Mouse (Mus musculus) liver, embryonic 16.5 days (tissue): ENCODE measurements around the gene Hes6. TPM values are rescaled to one million over a fixed set of nuclear protein-coding genes. Genes with fewer than 3 reads are reported as not detected.
A peak's percentile ranks its signal among the peaks of the same experiment; 100 is the strongest.

Source experiments
- ATAC-seq: fragments of 200-750 bp; cut with Nextera tagmentation; 2 replicates; pipeline ENCODE4 v1.8.0; 2017; ENCODE audit warnings: low read depth, mild to moderate bottlenecking, moderate number of reproducible peaks, moderate library complexity
- H3K27ac ChIP-seq: fragments of 300-500 bp; sonication (generic); 2 replicates; pipeline ENCODE4 v1.5.1; 2014; ENCODE audit warnings: mild to moderate bottlenecking, low read length
- H3K27me3 ChIP-seq: fragments of 300-500 bp; sonication (generic); 2 replicates; pipeline ENCODE4 v1.6.1; 2014; ENCODE audit warnings: low read depth, low read length, mixed read lengths; ENCODE audit not compliant: control insufficient read depth, insufficient read depth
- H3K36me3 ChIP-seq: fragments of 300-500 bp; sonication (generic); 2 replicates; pipeline ENCODE4 v1.6.1; 2014; ENCODE audit warnings: mild to moderate bottlenecking; ENCODE audit not compliant: control insufficient read depth, insufficient read depth
- H3K4me1 ChIP-seq: fragments of 300-500 bp; sonication (generic); 2 replicates; pipeline ENCODE4 v1.6.1; 2014; ENCODE audit warnings: low read depth, low read length, mixed read lengths; ENCODE audit not compliant: control insufficient read depth
- H3K4me2 ChIP-seq: fragments of 300-500 bp; sonication (generic); 2 replicates; pipeline ENCODE4 v1.6.1; 2014; ENCODE audit warnings: low read depth, low read length, mixed read lengths
- H3K4me3 ChIP-seq: fragments of 300-500 bp; sonication (generic); 2 replicates; pipeline ENCODE4 v1.5.1; 2014; ENCODE audit warnings: low read depth, mild to moderate bottlenecking, low read length
- H3K9ac ChIP-seq: fragments of 300-500 bp; sonication (generic); 2 replicates; pipeline ENCODE4 v1.6.1; 2014; ENCODE audit warnings: low read depth, low read length
- H3K9me3 ChIP-seq: fragments of 300-500 bp; sonication (generic); replicated peaks from 2 replicates; pipeline ENCODE4 v1.6.1; 2016; ENCODE audit warnings: low read length; ENCODE audit not compliant: control insufficient read depth
- WGBS: fragments of 180-500 bp; shearing (Covaris S2); extraction: QIAGEN DNeasy Blood & Tissue Kit; methylation state at CpG from one replicate; pipeline ENCODE4 v1.1.7; 2014; ENCODE audit not compliant: insufficient replicate concordance; 5-methylcytosine and 5-hydroxymethylcytosine counted together
- polyA plus RNA-seq: library from polyadenylated mRNA; unstranded; fragments of >200 nt; fragmentation: Nextera tagmentation; extraction: Ambion mirVana; gene quantifications from 2 replicates; pipeline ENCODE4 v1.2.1, GENCODE M21; 2015

Hes6 gene
- polyA plus RNA-seq, 1 experiment from 2014 or later = 19.7 TPM

GRCm38 (mm10) chr1:91456301-91456801 is 42.5 kb upstream of the Hes6 start:
- H3K9me3 ChIP-seq = no peaks in the 10 kb centered on the region
- peak overlapping the region; percentile 53 for H3K4me2 ChIP-seq
- H3K27ac ChIP-seq = peak overlapping the region; percentile 90
- H3K4me1 ChIP-seq = peaks cover 62% of the 10 kb centered on the region
- H3K36me3 ChIP-seq = no peaks in the 10 kb centered on the region
- ATAC-seq = no peak
- H3K27me3 ChIP-seq = no peaks in the 10 kb centered on the region
- WGBS = 32% methylated on average over 11 of the region's 11 CpGs
- H3K9ac ChIP-seq = peak overlapping the region; percentile 32
- peak overlapping the region; percentile 7; the same call in 1 of the 2 replicates for H3K4me3 ChIP-seq

- 60% methylated on average over 7 of the region's 7 CpGs for WGBS
- H3K4me1 ChIP-seq = peaks cover 62% of the 10 kb centered on the region
These were observed 41.9 kb upstream of the Hes6 start for GRCm38 (mm10) chr1:91455661-91456161.

GRCm38 (mm10) chr1:91454927-91455326 is 41.1 kb upstream of the Hes6 start:
- no peaks in the 10 kb centered on the region for H3K9me3 ChIP-seq
- WGBS = 59% methylated on average over 3 of the region's 3 CpGs
- H3K9ac ChIP-seq = no peak overlapping the region; the same call in 1 of the 2 replicates
- H3K27ac ChIP-seq = peak overlapping the region; percentile 90
- no peaks in the 10 kb centered on the region for H3K27me3 ChIP-seq
- peak overlapping the region; percentile 53; the same call in 1 of the 2 replicates for H3K4me2 ChIP-seq
- ATAC-seq = no peak
- no peaks in the 10 kb centered on the region for H3K36me3 ChIP-seq
- peaks cover 56% of the 10 kb centered on the region for H3K4me1 ChIP-seq
- no peak overlapping the region for H3K4me3 ChIP-seq

More at GRCm38 (mm10) chr1:91455661-91456161, 41.9 kb upstream of the Hes6 start:
- peak overlapping the region; percentile 90 for H3K27ac ChIP-seq
- H3K4me2 ChIP-seq = peak overlapping the region; percentile 53
- H3K9ac ChIP-seq = peak overlapping the region; percentile 32; the same call in 1 of the 2 replicates
- H3K4me3 ChIP-seq = no peak overlapping the region
- no peaks in the 10 kb centered on the region for H3K27me3 ChIP-seq
- H3K9me3 ChIP-seq = no peaks in the 10 kb centered on the region
- peak; percentile 4; the same call in 1 of the 2 replicates for ATAC-seq
- H3K36me3 ChIP-seq = no peaks in the 10 kb centered on the region

GRCm38 (mm10) chr1:91454366-91454765 is 40.5 kb upstream of the Hes6 start:
- WGBS = 43% methylated on average over 3 of the region's 3 CpGs
- no peak overlapping the region for H3K9ac ChIP-seq
- H3K27ac ChIP-seq = peak overlapping the region; percentile 4
- H3K36me3 ChIP-seq = no peaks in the 10 kb centered on the region
- peak overlapping the region; percentile 53 for H3K4me2 ChIP-seq
- no peak overlapping the region for H3K4me3 ChIP-seq
- peaks cover 54% of the 10 kb centered on the region for H3K4me1 ChIP-seq
- ATAC-seq = no peak
- no peaks in the 10 kb centered on the region for H3K9me3 ChIP-seq
- H3K27me3 ChIP-seq = no peaks in the 10 kb centered on the region

- H3K27ac ChIP-seq = peak overlapping the region; percentile 4
- H3K9me3 ChIP-seq = no peaks in the 10 kb centered on the region
- H3K9ac ChIP-seq = no peak overlapping the region
- peak; percentile 43 for ATAC-seq
- H3K27me3 ChIP-seq = no peaks in the 10 kb centered on the region
- WGBS = 42% methylated on average over 9 of the region's 9 CpGs
- peaks cover 54% of the 10 kb centered on the region for H3K4me1 ChIP-seq
- peaks cover under 1% of the 10 kb centered on the region; the same call in 1 of the 2 replicates for H3K36me3 ChIP-seq
- H3K4me2 ChIP-seq = peak overlapping the region; percentile 21
- H3K4me3 ChIP-seq = no peak overlapping the region
These were observed 40.1 kb upstream of the Hes6 start for GRCm38 (mm10) chr1:91453932-91454331.

- no peak for ATAC-seq
- peaks cover 43% of the 10 kb centered on the region for H3K4me1 ChIP-seq
- 52% methylated on average over 5 of the region's 5 CpGs for WGBS
- H3K4me3 ChIP-seq = no peak overlapping the region
- no peak overlapping the region for H3K27ac ChIP-seq
- H3K27me3 ChIP-seq = no peaks in the 10 kb centered on the region
- H3K9me3 ChIP-seq = peaks cover 5% of the 10 kb centered on the region
- peaks cover 17% of the 10 kb centered on the region for H3K36me3 ChIP-seq
- no peak overlapping the region for H3K4me2 ChIP-seq
- H3K9ac ChIP-seq = no peak overlapping the region
These were observed 37.8 kb upstream of the Hes6 start for GRCm38 (mm10) chr1:91451547-91452084.

- no peak for ATAC-seq
- WGBS = 74% methylated on average over 5 of the region's 5 CpGs
- H3K4me1 ChIP-seq = peaks cover 38% of the 10 kb centered on the region
These were observed 37.0 kb upstream of the Hes6 start for GRCm38 (mm10) chr1:91450851-91451250.

GRCm38 (mm10) chr1:91448688-91449087 is 34.9 kb upstream of the Hes6 start:
- Histone ChIP-seq H3K9me3 (peaks cover 5% of the 10 kb centered on the region), H3K36me3 (peaks cover 17% of the 10 kb centered on the region), H3K4me1 (peaks cover 16% of the 10 kb centered on the region), H3K4me3 (no peak overlapping the region), H3K9ac (no peak overlapping the region), H3K27ac (no peak overlapping the region), H3K4me2 (no peak overlapping the region), H3K27me3 (no peaks in the 10 kb centered on the region)
- no peak for ATAC-seq
- WGBS = 68% methylated on average over 10 of the region's 10 CpGs

More at GRCm38 (mm10) chr1:91450851-91451250, 37.0 kb upstream of the Hes6 start:
- peaks cover 17% of the 10 kb centered on the region for H3K36me3 ChIP-seq
- no peak overlapping the region for H3K4me2 ChIP-seq
- no peak overlapping the region for H3K9ac ChIP-seq
- no peaks in the 10 kb centered on the region for H3K27me3 ChIP-seq
- H3K27ac ChIP-seq = no peak overlapping the region
- H3K4me3 ChIP-seq = no peak overlapping the region
- H3K9me3 ChIP-seq = peaks cover 5% of the 10 kb centered on the region

- no peaks in the 10 kb centered on the region for H3K27me3 ChIP-seq
- ATAC-seq = peak; percentile 3; the same call in 1 of the 2 replicates
- no peak overlapping the region for H3K4me2 ChIP-seq
- peak overlapping the region; percentile 83 for H3K27ac ChIP-seq
- peaks cover 17% of the 10 kb centered on the region for H3K36me3 ChIP-seq
- H3K9ac ChIP-seq = no peak overlapping the region
- no peak overlapping the region for H3K4me3 ChIP-seq
- H3K9me3 ChIP-seq = peaks cover 5% of the 10 kb centered on the region
- peaks cover 4% of the 10 kb centered on the region for H3K4me1 ChIP-seq
- 72% methylated on average over 4 of the region's 4 CpGs for WGBS
These were observed 32.7 kb upstream of the Hes6 start for GRCm38 (mm10) chr1:91446511-91446910.
